Mouse (Mus musculus) CH12.LX (cell line): ENCODE measurements around the gene Fcgr1.

Experiments used
- CTCF ChIP-seq, 2 experiments: IDR thresholded peaks in 1 of 2; conservative IDR thresholded peaks in 1 of 2; 2 replicates each; pipeline ENCODE4 v1.5.1; 2011 to 2012; ENCODE audit warnings: low read depth in 2 of 2, low read length in 2 of 2, improper control_type of control experiment in 1 of 2, inconsistent platforms in 1 of 2, mild to moderate bottlenecking in 1 of 2, moderate library complexity in 1 of 2
- ELF1 ChIP-seq: IDR thresholded peaks from 2 replicates; pipeline ENCODE4 v1.6.1; 2014; ENCODE audit warnings: low read depth, mild to moderate bottlenecking, inconsistent platforms, low read length, improper control_type of control experiment
- EP300 ChIP-seq: IDR thresholded peaks from 2 replicates; pipeline ENCODE4 v1.6.1; 2011; ENCODE audit warnings: low read length, improper control_type of control experiment
- MXI1 ChIP-seq: IDR thresholded peaks from 2 replicates; pipeline ENCODE4 v1.6.1; 2011; ENCODE audit warnings: mild to moderate bottlenecking, low read depth, low read length, improper control_type of control experiment
- MYC ChIP-seq: IDR thresholded peaks from 2 replicates; pipeline ENCODE4 v1.6.1; 2011; ENCODE audit warnings: low read depth, mild to moderate bottlenecking, improper control_type of control experiment, low read length
- POLR2A ChIP-seq: IDR thresholded peaks from 2 replicates; pipeline ENCODE4 v1.6.1; 2011; ENCODE audit warnings: low read depth, mild to moderate bottlenecking, improper control_type of control experiment, low read length
- TBP ChIP-seq: conservative IDR thresholded peaks from 2 replicates; pipeline ENCODE4 v1.6.1; 2011; ENCODE audit warnings: low read depth, low read length, improper control_type of control experiment
- UBTF ChIP-seq: IDR thresholded peaks from 2 replicates; pipeline ENCODE4 v1.6.1; 2012; ENCODE audit warnings: low read depth, mild to moderate bottlenecking, inconsistent platforms, low read length, improper control_type of control experiment, moderate library complexity
- USF1 ChIP-seq: IDR thresholded peaks from 2 replicates; pipeline ENCODE4 v1.6.1; 2014; ENCODE audit warnings: low read depth, mild to moderate bottlenecking, inconsistent platforms, low read length, improper control_type of control experiment

DNA sequence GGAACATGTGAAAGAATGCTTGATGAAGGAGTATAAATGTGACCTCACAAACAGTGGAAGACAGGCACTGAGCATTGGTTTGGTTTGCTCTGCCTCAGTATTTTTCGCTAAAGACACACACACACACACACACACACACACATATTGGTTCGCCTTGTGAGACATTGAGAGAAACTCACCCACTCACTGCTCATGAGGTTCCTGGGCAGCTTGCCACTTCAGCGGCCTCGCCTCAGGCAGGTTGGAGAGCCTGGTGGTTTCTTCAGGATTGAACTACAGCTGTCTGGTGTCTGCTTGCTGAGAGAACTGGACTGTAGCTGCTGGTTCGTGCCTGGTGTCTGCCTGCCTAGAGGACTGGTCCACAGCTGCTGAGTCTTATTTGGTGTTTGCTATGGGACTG, 33.5 kb downstream of the Fcgr1 start:
- TF ChIP-seq MYC (no peak), USF1 (no peak), UBTF (no peak), CTCF (conservative IDR thresholded peaks at IDR 0.05 in 1 of 2, IDR thresholded peaks at IDR 0.05 in 1 of 2; ENCODE audit: low read depth in 2 of 2, low read length in 2 of 2) (no peak), POLR2A (no peak), EP300 (no peak), MXI1 (no peak), ELF1 (no peak), TBP (no peak)
